27 mouse cellular contexts compared by ENCODE assay signal in genomic region chr17:31525816-31526215, GRCm38 (mm10). TPM values are rescaled to one million over a fixed set of nuclear protein-coding genes. Genes with fewer than 3 reads are reported as not detected.
DNase-seq lines count a peak whose midpoint lies in the region; TF ChIP-seq lines count a peak whose summit lies in the region.
"Had no signal": no experiment of that assay in that cellular context is flagged by ENCODE, and none has a peak within 500 bp of the region (broad histone marks: within the 10 kb centered on the region; RNA-seq: fewer than 3 reads in every experiment).

No protein-coding gene starts in this region.

- no peak overlapping the region for H3K4me3 ChIP-seq in ES-Bruce4 (ENCODE audit: low read depth, low read length)
- H3K4me3 ChIP-seq: embryonic facial prominence, embryonic 10.5 days; embryonic facial prominence, embryonic 13.5 days; erythroblast, embryonic 14.5 days; forebrain, embryonic 12.5 days; forebrain, embryonic 15.5 days; heart, adult 2 months; heart, embryonic 15.5 days had no signal

- H3K9ac ChIP-seq in ES-Bruce4 (ENCODE audit: low read depth, poor library complexity, severe bottlenecking), result no peak overlapping the region
- H3K9ac ChIP-seq: embryonic facial prominence, embryonic 13.5 days; forebrain, embryonic 12.5 days; forebrain, embryonic 15.5 days; heart, embryonic 15.5 days; hindbrain, embryonic 14.5 days had no signal

- no peak overlapping the region for H3K27ac ChIP-seq in ES-Bruce4 (ENCODE audit: insufficient read depth, low read length)
- H3K27ac ChIP-seq: embryonic facial prominence, embryonic 10.5 days; embryonic facial prominence, embryonic 13.5 days; forebrain, embryonic 12.5 days; forebrain, embryonic 15.5 days; heart, adult 2 months; heart, embryonic 15.5 days; hindbrain, embryonic 14.5 days; hindbrain, postnatal 0 days had no signal

- TF ChIP-seq CTCF in ES-Bruce4 (IDR thresholded peaks at IDR 0.05; ENCODE audit: low read depth, low read length), result no peak

- peaks cover 2% of the 10 kb centered on the region; the same call in 1 of the 2 replicates for H3K36me3 ChIP-seq in ES-Bruce4 (ENCODE audit: control insufficient read depth, insufficient read depth, low read length, poor library complexity, severe bottlenecking)

- no peaks in the 10 kb centered on the region for H3K4me1 ChIP-seq in ES-Bruce4 (ENCODE audit: control insufficient read depth, insufficient read depth, low read length)

- H3K9me3 ChIP-seq in ES-Bruce4 (replicated peaks; ENCODE audit: control insufficient read depth, insufficient read depth, low read length, poor library complexity, severe bottlenecking), result no peaks in the 10 kb centered on the region
- H3K9me3 ChIP-seq: embryonic facial prominence, embryonic 10.5 days; embryonic facial prominence, embryonic 13.5 days; forebrain, embryonic 12.5 days; forebrain, embryonic 15.5 days; heart, embryonic 15.5 days had no signal

- DNase-seq in 416B (ENCODE audit: low read depth) (peak; percentile 38), WW6 (ENCODE audit: low read depth, low spot score) (peak; percentile 52)
- DNase-seq in layer of hippocampus, adult 8-10 months (ENCODE audit: low spot score in 2 of 2), result no peak
- DNase-seq in frontal cortex, postnatal 10 days (ENCODE audit: low spot score in 2 of 2), result no peak
- DNase-seq in thymus, adult 18-20 months, result no peak
- DNase-seq: adrenal gland, adult 2 months; adrenal gland, postnatal 14 days; cerebellum, adult 11 months; cerebellum, adult 8-10 months; cerebellum, postnatal 10 days; cerebellum, postnatal 36 days; embryo, embryonic 11 days; gastrocnemius, postnatal 10 days; gastrocnemius, postnatal 36 days; heart, adult 2 months; heart, postnatal 10 days; heart, postnatal 4 days; kidney, adult 18-20 months had no signal

- peak; percentile 75 for TF ChIP-seq EP300 in ES-Bruce4 (IDR thresholded peaks at IDR 0.05; ENCODE audit: insufficient read depth, low read depth, low read length)

- no peak for TF ChIP-seq POLR2A in ES-Bruce4 (IDR thresholded peaks at IDR 0.05; ENCODE audit: insufficient read depth, low read length)

- no peaks in the 10 kb centered on the region for H3K27me3 ChIP-seq in ES-Bruce4 (ENCODE audit: control insufficient read depth, insufficient read depth, low read length, poor library complexity, severe bottlenecking)
- H3K27me3 ChIP-seq: embryonic facial prominence, embryonic 13.5 days; forebrain, embryonic 12.5 days; forebrain, embryonic 15.5 days; heart, embryonic 15.5 days had no signal

RNA-seq across cellular contexts. Expression of gene Ndufv3, which starts 5.9 kb away (rescaled TPM):
- polyA plus RNA-seq in ES-Bruce4 (2011; ENCODE audit: insufficient read depth, insufficient read length, low read depth, missing spikeins), result 116 and 122 TPM in 2 replicates
- 100 to 1,000 TPM; 239 to 270 (median 244) TPM for total RNA-seq in layer of hippocampus, adult 8-10 months (2022)

RNA-seq across cellular contexts. Expression of gene Wdr4, which starts 6.0 kb away (rescaled TPM):
- 24.0 and 25.0 TPM in 2 replicates for polyA plus RNA-seq in ES-Bruce4 (2011; ENCODE audit: insufficient read depth, insufficient read length, low read depth, missing spikeins)
- 10 to 100 TPM; 20.3 to 32.1 (median 23.7) TPM for total RNA-seq in layer of hippocampus, adult 8-10 months (2022)

RNA-seq across cellular contexts. Expression of gene Pknox1, which starts 38.7 kb away (rescaled TPM):
- polyA plus RNA-seq in ES-Bruce4 (2011; ENCODE audit: insufficient read depth, insufficient read length, low read depth, missing spikeins), result 42.7 and 52.9 TPM in 2 replicates
- 10 to 100 TPM; 12.9 to 17.5 (median 15.9) TPM for total RNA-seq in layer of hippocampus, adult 8-10 months (2022)

Comparison
In these comparisons a context has a peak if more than half of its experiments do, and no peak if none do; other contexts are left out.
1. DNase-seq: peak in 416B (single experiment) and WW6 (single experiment); none in layer of hippocampus, adult 8-10 months (0 of 2), frontal cortex, postnatal 10 days (0 of 2) and thymus, adult 18-20 months (0 of 2).